Mouse (Mus musculus): ENCODE data around the gene Mthfd1l.

- TF ChIP-seq CTCF (IDR thresholded peaks at IDR 0.05; ENCODE audit: low read depth, low read length) = no peak
- no peak for TF ChIP-seq GATA1 (IDR thresholded peaks at IDR 0.05; ENCODE audit: borderline replicate concordance, low read length)
- TF ChIP-seq GATA2 (IDR thresholded peaks at IDR 0.05; ENCODE audit: borderline replicate concordance, low read depth, low read length) = no peak
- no peak for TF ChIP-seq TAL1 (conservative IDR thresholded peaks at IDR 0.05; ENCODE audit: low read depth, low read length)
- TF ChIP-seq POLR2AphosphoS5 (IDR thresholded peaks at IDR 0.05; ENCODE audit: insufficient replicate concordance, low read depth, low read length) = no peak
These were observed 138.3 kb downstream of the Mthfd1l start for GRCm38 (mm10) chr10:4111095-4111794.
